Mouse (Mus musculus) hindbrain, postnatal 0 days (tissue): ENCODE measurements around the gene Ednrb. TPM values are rescaled to one million over a fixed set of nuclear protein-coding genes. Genes with fewer than 3 reads are reported as not detected.

Experiments
- ATAC-seq: fragments of 200-750 bp; cut with Nextera tagmentation; 2 replicates; pipeline ENCODE4 v1.8.0; 2017; ENCODE audit warnings: mild to moderate bottlenecking, moderate TSS enrichment, moderate library complexity
- DNase-seq: peaks from one replicate; pipeline ENCODE4 v3.0.0-alpha.2; 2015; ENCODE audit warnings: low spot score
- H3K27ac ChIP-seq: fragments of 300-500 bp; sonication (generic); 2 replicates; pipeline ENCODE4 v1.5.1; 2014; ENCODE audit warnings: mild to moderate bottlenecking
- H3K27me3 ChIP-seq: fragments of 300-500 bp; sonication (generic); 2 replicates; pipeline ENCODE4 v1.6.1; 2014; ENCODE audit warnings: low read length, mixed read lengths; ENCODE audit not compliant: insufficient read depth
- H3K36me3 ChIP-seq: fragments of 300-500 bp; sonication (generic); 2 replicates; pipeline ENCODE4 v1.6.1; 2014; ENCODE audit warnings: low read length, mixed read lengths; ENCODE audit not compliant: insufficient read depth
- H3K4me1 ChIP-seq: fragments of 300-500 bp; sonication (generic); 2 replicates; pipeline ENCODE4 v1.6.1; 2014; ENCODE audit warnings: antibody characterized with exemption, low read length, mixed read lengths; ENCODE audit not compliant: insufficient read depth
- H3K4me2 ChIP-seq: fragments of 300-500 bp; sonication (generic); 2 replicates; pipeline ENCODE4 v1.6.1; 2014; ENCODE audit warnings: low read depth, mild to moderate bottlenecking, low read length, moderate library complexity, mixed read lengths
- H3K4me3 ChIP-seq: fragments of 300-500 bp; sonication (generic); 2 replicates; pipeline ENCODE4 v1.5.1; 2014; ENCODE audit warnings: low read length
- H3K9ac ChIP-seq: fragments of 300-500 bp; sonication (generic); replicated peaks from 2 replicates; pipeline ENCODE4 v1.6.1; 2014; ENCODE audit warnings: mild to moderate bottlenecking, low read length, moderate library complexity, mixed read lengths
- H3K9me3 ChIP-seq: fragments of 300-500 bp; sonication (generic); 2 replicates; pipeline ENCODE4 v1.6.1; 2016; ENCODE audit warnings: low read length, mixed read lengths
- CTCF ChIP-seq: IDR thresholded peaks from 2 replicates; pipeline ENCODE4 v1.5.1; 2016; ENCODE audit warnings: antibody characterized with exemption, control low read depth, low read depth
- WGBS: fragments of 180-500 bp; shearing (Covaris S2); extraction: QIAGEN DNeasy Blood & Tissue Kit; methylation state at CpG from one replicate; pipeline ENCODE4 v1.1.7; 2014; 5-methylcytosine and 5-hydroxymethylcytosine counted together
- polyA plus RNA-seq: library from polyadenylated mRNA; unstranded; fragments of >200 nt; fragmentation: Nextera tagmentation; extraction: Ambion mirVana; gene quantifications from 2 replicates; pipeline ENCODE4 v1.2.1, GENCODE M21; 2015
- total RNA-seq: library from RNA; depleted of rRNA; stranded (reverse); fragments of >200 nt; gene quantifications from 2 replicates; pipeline ENCODE4 v1.2.3, GENCODE M21; 2014

Ednrb gene
- total and polyA plus RNA-seq, 2 experiments from 2014 or later = 199 to 208 TPM

DNA sequence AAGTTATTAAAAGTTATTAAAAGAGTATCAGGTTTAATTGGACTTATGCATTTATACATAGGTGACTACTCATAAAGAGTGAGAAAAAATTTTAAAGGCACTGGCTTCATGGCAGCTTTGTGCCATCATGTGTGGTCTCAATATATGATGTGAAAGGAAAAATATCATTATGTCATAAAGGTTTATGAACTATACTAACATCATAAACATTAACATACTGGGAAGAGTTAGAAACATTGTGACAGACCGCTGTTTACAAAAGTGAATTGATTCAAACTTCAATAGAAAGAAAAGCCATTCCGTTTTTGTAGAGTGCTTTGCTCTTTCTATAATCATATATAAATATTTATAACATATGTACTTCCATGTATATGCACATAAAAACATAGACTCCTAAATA lies 22.4 kb upstream of the Ednrb start:
- WGBS = 86% methylated on average over 2 of the region's 2 CpGs
- ATAC-seq (no peak), DNase-seq (no peak)
- H3K9me3 ChIP-seq = no peaks in the 10 kb centered on the region
- H3K36me3 ChIP-seq = no peaks in the 10 kb centered on the region
- H3K4me1 ChIP-seq = no peaks in the 10 kb centered on the region
- no peak for TF ChIP-seq CTCF
- no peaks in the 10 kb centered on the region for H3K27me3 ChIP-seq
- H3K27ac ChIP-seq = no peak overlapping the region
- no peak overlapping the region for H3K4me2 ChIP-seq
- H3K9ac ChIP-seq = no peak overlapping the region
- no peak overlapping the region for H3K4me3 ChIP-seq

DNA sequence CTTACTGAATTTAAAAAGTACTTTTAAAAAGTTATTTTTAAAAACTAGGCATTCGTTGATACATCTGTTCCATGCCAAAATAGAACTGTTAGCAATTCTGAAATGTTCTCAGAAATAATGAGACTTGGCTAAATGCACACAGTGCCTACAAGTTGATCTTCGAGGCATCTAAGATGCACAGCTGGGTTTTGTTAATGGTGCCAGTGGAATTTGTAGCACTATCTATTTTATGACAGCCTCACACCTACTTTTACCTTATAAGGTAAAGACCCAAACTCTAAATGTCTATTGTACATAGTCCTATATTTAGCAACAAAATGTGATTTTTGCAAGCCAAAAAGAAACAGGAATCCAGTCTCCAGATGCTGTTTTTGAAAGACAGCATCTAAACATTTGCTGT lies 21.0 kb upstream of the Ednrb start:
- DNase-seq = no peak
- no peak for TF ChIP-seq CTCF
- no peaks in the 10 kb centered on the region for H3K9me3 ChIP-seq
- no peaks in the 10 kb centered on the region for H3K4me1 ChIP-seq
- no peak overlapping the region for H3K4me3 ChIP-seq
- H3K36me3 ChIP-seq = no peaks in the 10 kb centered on the region
- whole genome bisulfite sequencing = 72% methylated on average over 2 of the region's 2 CpGs
- no peaks in the 10 kb centered on the region for H3K27me3 ChIP-seq
- H3K9ac ChIP-seq = no peak overlapping the region
- no peak overlapping the region for H3K27ac ChIP-seq
- ATAC-seq = no peak
- H3K4me2 ChIP-seq = no peak overlapping the region

DNA sequence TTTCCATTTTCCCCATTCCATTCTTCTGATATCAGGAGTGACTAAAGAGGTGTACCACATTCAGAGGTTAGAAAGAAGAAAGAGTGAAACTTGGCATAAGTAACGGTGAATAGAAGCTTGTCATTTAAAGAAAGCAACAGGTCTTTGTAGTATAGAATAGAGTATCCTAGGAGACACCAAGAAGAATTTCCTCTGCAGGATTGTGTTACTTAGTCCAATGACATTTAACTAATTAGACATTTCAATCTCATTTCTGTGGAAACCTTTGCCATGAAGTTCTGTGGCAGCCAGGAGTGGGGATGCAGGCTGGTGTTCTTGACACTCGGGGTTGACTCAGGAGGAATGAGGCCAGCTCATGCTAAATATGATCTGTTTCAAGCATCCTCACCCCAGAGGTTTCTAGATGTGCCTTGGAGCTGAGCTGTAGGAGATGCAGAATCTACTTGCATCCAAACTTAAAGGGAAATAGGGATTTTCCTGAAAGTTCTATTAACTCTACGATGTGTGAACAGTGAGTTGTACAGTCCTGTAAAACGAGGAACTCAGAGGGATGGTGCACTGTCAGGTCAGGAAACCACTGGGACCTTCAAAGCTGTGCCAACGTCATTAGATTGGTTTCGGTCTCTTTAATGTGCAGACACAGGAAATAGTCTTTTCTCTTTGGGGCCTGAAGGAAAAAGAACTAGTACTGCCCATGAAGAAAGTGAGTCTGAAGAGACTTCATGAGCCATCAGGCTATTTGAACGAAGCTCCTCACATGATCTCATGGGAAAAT lies 6.1 kb upstream of the Ednrb start:
- no peak overlapping the region for H3K9ac ChIP-seq
- DNase-seq (no peak), ATAC-seq (no peak)
- WGBS = 45% methylated on average over 7 of the region's 7 CpGs
- H3K36me3 ChIP-seq = no peaks in the 10 kb centered on the region
- H3K27ac ChIP-seq = no peak overlapping the region
- TF ChIP-seq CTCF = no peak
- H3K4me3 ChIP-seq = no peak overlapping the region
- no peaks in the 10 kb centered on the region for H3K4me1 ChIP-seq
- H3K4me2 ChIP-seq = no peak overlapping the region
- no peaks in the 10 kb centered on the region for H3K27me3 ChIP-seq
- no peaks in the 10 kb centered on the region for H3K9me3 ChIP-seq

DNA sequence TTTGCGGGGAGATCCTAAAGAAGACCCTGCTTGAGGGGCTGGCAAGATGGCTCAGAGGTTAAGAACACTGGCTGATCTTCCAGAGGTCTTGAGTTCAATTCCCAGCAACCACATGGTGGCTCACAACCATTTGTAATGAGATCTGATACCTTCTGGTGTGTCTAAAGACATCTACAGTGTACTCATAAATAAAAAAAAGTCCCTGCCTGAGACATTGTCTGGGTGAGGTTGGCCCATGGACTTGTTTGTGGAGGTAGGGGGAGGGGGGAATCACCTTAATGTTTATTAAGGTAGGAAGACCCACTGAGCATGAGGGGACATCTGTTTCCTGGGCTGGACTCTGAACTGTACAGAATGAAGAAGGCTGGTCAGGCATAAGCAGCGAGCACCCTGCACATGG lies 1.5 kb upstream of the Ednrb start:
- no peak overlapping the region for H3K4me3 ChIP-seq
- H3K9ac ChIP-seq = no peak overlapping the region
- H3K4me2 ChIP-seq = no peak overlapping the region
- no peaks in the 10 kb centered on the region for H3K9me3 ChIP-seq
- DNase-seq (no peak), ATAC-seq (no peak)
- H3K27ac ChIP-seq = no peak overlapping the region
- H3K36me3 ChIP-seq = no peaks in the 10 kb centered on the region
- TF ChIP-seq CTCF = no peak
- H3K4me1 ChIP-seq = no peaks in the 10 kb centered on the region
- H3K27me3 ChIP-seq = no peaks in the 10 kb centered on the region
- 96% methylated on average over 2 of the region's 2 CpGs for WGBS

DNA sequence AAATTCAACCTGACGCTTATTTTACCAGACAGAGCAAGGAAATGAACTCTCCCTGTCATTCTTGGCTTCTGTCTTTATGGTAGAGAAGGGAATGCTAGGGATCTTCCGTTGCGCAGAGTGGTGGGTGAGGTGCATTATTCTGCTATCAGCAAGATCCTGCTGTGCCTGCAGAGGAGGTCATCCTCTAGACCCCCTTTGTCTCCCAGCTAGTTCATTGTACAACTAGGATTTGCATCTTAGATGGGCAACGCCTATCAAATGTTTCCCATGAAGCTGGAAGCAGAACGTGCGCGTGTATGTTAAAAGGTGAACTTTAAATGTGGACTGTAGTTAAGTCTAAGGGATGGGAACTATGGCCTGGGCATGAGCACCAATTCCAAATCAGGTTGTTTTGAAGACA lies 742 bp upstream of the Ednrb start:
- H3K27me3 ChIP-seq = no peaks in the 10 kb centered on the region
- H3K36me3 ChIP-seq = no peaks in the 10 kb centered on the region
- no peak for ATAC-seq
- H3K4me3 ChIP-seq = no peak overlapping the region
- H3K4me2 ChIP-seq = peak overlapping the region; percentile 99
- H3K9me3 ChIP-seq = no peaks in the 10 kb centered on the region
- WGBS = 47% methylated on average over 7 of the region's 7 CpGs
- no peak for TF ChIP-seq CTCF
- H3K4me1 ChIP-seq = no peaks in the 10 kb centered on the region
- no peak overlapping the region for H3K9ac ChIP-seq
- no peak for DNase-seq
- H3K27ac ChIP-seq = peak overlapping the region; percentile 82; the same call in 1 of the 2 replicates

DNA sequence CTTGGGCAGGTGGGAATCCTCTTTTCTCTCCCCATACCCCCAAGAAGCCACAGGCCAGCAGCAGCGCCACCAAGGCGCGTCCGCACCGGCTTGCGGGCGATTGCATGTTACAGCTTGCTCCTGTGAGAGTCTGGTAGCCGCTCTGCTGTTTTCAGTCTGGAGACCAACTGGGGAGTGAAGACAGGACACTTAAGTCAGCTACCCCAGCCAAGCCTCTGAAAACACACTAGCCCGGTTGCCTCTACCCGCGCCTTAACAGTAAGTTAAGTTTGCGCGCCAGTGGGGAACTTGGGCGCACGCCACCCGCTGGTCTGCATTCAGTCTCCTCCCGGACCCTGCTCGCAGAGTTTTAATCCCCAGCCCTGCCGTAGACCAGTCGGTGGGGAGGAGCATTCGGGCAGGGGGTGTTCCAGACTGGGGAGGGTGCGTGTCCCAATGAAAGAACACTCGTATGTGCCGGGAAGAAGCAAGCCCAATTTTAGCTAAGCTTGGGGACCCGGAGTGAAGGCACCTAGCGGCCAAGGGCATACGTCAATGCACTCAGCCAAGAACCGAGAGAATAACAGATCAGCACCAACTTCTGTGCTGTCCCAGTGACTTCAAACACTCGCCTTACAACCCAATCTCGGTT lies 716 bp downstream of the Ednrb start:
- under 1% methylated on average over 30 of the region's 30 CpGs for WGBS
- Histone ChIP-seq H3K4me2 (peak overlapping the region; percentile 99), H3K27ac (peak overlapping the region; percentile 82), H3K9ac (peak overlapping the region; percentile 51), H3K4me3 (peak overlapping the region; percentile 59), H3K4me1 (no peaks in the 10 kb centered on the region), H3K36me3 (no peaks in the 10 kb centered on the region), H3K27me3 (no peaks in the 10 kb centered on the region), H3K9me3 (no peaks in the 10 kb centered on the region)
- DNase-seq (peak; percentile 69), ATAC-seq (peak; percentile 83)
- peak; percentile 41 for TF ChIP-seq CTCF

DNA sequence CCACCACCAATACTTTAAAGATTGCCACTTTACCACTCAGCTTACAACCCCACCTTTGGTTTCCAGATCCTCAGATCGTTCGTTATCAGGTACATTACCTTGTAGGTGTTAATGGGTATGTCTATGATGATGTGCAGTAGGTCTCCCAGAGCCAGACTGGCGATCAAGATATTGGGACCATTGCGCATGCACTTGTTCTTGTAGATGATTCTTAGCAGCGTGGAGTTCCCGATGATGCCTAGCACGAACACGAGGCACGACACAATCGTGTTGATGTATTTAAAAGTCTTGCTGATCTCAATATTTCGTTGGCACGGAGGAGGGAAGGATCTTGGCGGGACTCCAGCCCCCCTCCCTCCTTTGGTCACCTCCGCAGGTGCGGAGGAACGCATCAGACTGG lies 1.3 kb downstream of the Ednrb start:
- ATAC-seq (peak; percentile 6; the same call in 1 of the 2 replicates), DNase-seq (peak; percentile 34)
- peak overlapping the region; percentile 51 for H3K9ac ChIP-seq
- H3K27ac ChIP-seq = peak overlapping the region; percentile 82
- peak overlapping the region; percentile 99 for H3K4me2 ChIP-seq
- 6% methylated on average over 16 of the region's 16 CpGs for WGBS
- no peaks in the 10 kb centered on the region for H3K4me1 ChIP-seq
- no peaks in the 10 kb centered on the region for H3K9me3 ChIP-seq
- no peaks in the 10 kb centered on the region for H3K36me3 ChIP-seq
- H3K27me3 ChIP-seq = no peaks in the 10 kb centered on the region
- no peak for TF ChIP-seq CTCF
- peak overlapping the region; percentile 59 for H3K4me3 ChIP-seq
